Mouse (Mus musculus) kidney, adult 11 months (tissue): ENCODE measurements at regions not wholly inside any gene's neighbourhood (a gene's known extent, or its start where the extent isn't known, plus 50 kb on each side); places are given as distances from the start of the nearest gene placed in this dataset.
A peak's percentile ranks its signal among the peaks of the same experiment; 100 is the strongest.
"Not testable (repeated sequence)": the region's sequence is repeated elsewhere in the genome, so short reads cannot be mapped to it uniquely, and the experiment has no call there.

Source experiments
- DNase-seq: peaks from one replicate; pipeline ENCODE4 v3.0.0; 2022

GRCm38 (mm10) chr15:89730320-89730719 is 111.3 kb downstream of the Syt10 start:
- no peak for DNase-seq

GRCm38 (mm10) chr15:89724356-89724755 is 117.3 kb downstream of the Syt10 start:
- DNase-seq: no peak

GRCm38 (mm10) chr15:89697221-89697620 is 105.5 kb upstream of the Rabl2 start:
- DNase-seq: peak; percentile 4

GRCm38 (mm10) chr15:89676366-89676765 is 84.6 kb upstream of the Rabl2 start:
- no peak for DNase-seq

- DNase-seq: not testable (repeated sequence)
These were observed 64.8 kb upstream of the Rabl2 start for GRCm38 (mm10) chr15:89656558-89656957.
